Mouse (Mus musculus) ES-E14 (cell line): ENCODE data around the gene Cfap99. TPM values are rescaled to one million over a fixed set of nuclear protein-coding genes. Genes with fewer than 3 reads are reported as not detected.

Experiments
- DNase-seq: peaks from one replicate; pipeline ENCODE4 v3.0.0-alpha.2; 2013; ENCODE audit warnings: low read depth, low spot score
- H3K27ac ChIP-seq: 2 replicates; pipeline ENCODE4 v1.5.1; 2012; ENCODE audit warnings: low read depth, mild to moderate bottlenecking, low read length, moderate library complexity, mixed read lengths; ENCODE audit not compliant: poor library complexity, insufficient read depth, severe bottlenecking
- H3K36me3 ChIP-seq: 2 replicates; pipeline ENCODE4 v1.6.1; 2012; ENCODE audit warnings: mild to moderate bottlenecking, low read length, moderate library complexity, mixed read lengths; ENCODE audit not compliant: control insufficient read depth, poor library complexity, insufficient read depth, severe bottlenecking
- H3K4me1 ChIP-seq, 2 experiments: fragments of 150-350 bp in 1 of 2; sonication (generic) in 1 of 2; 2 replicates each; pipeline ENCODE4 v1.6.1; 2012; ENCODE audit warnings: low read length in 2 of 2, mild to moderate bottlenecking in 1 of 2, mixed read lengths in 1 of 2; ENCODE audit not compliant: control insufficient read depth in 2 of 2, insufficient read depth in 2 of 2, poor library complexity in 1 of 2
- H3K4me3 ChIP-seq, 2 experiments: fragments of 150-350 bp in 1 of 2; sonication (generic) in 1 of 2; 2 replicates each; pipeline ENCODE4 v1.5.1; 2012; ENCODE audit warnings: low read length in 2 of 2, low read depth in 1 of 2, mild to moderate bottlenecking in 1 of 2, mixed read lengths in 1 of 2; ENCODE audit not compliant: insufficient read depth in 1 of 2, poor library complexity in 1 of 2, severe bottlenecking in 1 of 2
- H3K9ac ChIP-seq: 2 replicates; pipeline ENCODE4 v1.6.1; 2012; ENCODE audit warnings: low read depth, mild to moderate bottlenecking, low read length, mixed read lengths; ENCODE audit not compliant: poor library complexity, insufficient read depth, severe bottlenecking
- H3K9me3 ChIP-seq: fragments of 150-350 bp; sonication (generic); 2 replicates; pipeline ENCODE4 v1.6.1; 2012; ENCODE audit warnings: low read depth, mild to moderate bottlenecking, low read length; ENCODE audit not compliant: control insufficient read depth, insufficient read depth
- CHD2 ChIP-seq: IDR thresholded peaks from 2 replicates; pipeline ENCODE4 v1.6.1; 2014; ENCODE audit warnings: mild to moderate bottlenecking, low read depth, low read length, inconsistent platforms
- HCFC1 ChIP-seq: IDR thresholded peaks from 2 replicates; pipeline ENCODE4 v1.6.1; 2012; ENCODE audit warnings: low read length, inconsistent platforms, borderline replicate concordance; ENCODE audit not compliant: insufficient read depth
- MAFK ChIP-seq: IDR thresholded peaks from 2 replicates; pipeline ENCODE4 v1.6.1; 2014; ENCODE audit warnings: mild to moderate bottlenecking, low read depth, low read length, inconsistent platforms; ENCODE audit not compliant: insufficient read depth
- ZC3H11A ChIP-seq: IDR thresholded peaks from 2 replicates; pipeline ENCODE4 v1.6.1; 2012; ENCODE audit warnings: low read depth, mild to moderate bottlenecking, inconsistent platforms, low read length, borderline replicate concordance
- ZNF384 ChIP-seq: IDR thresholded peaks from 2 replicates; pipeline ENCODE4 v1.6.1; 2012; ENCODE audit warnings: low read depth, low read length, inconsistent platforms
- in situ Hi-C, 2 experiments: fragments of 600-800 bp; cut with MboI; formaldehyde crosslinking; loops; one replicate each; pipeline ENCODE4 v1.15.1; 2025; ENCODE audit warnings: low sequenced_read_pairs in 2 of 2, inconsistent platforms in 1 of 2; ENCODE audit not compliant: unreplicated experiment in 2 of 2
- total RNA-seq: library from RNA; depleted of rRNA; stranded (reverse); fragments of 300-350 nt; gene quantifications from 2 replicates; pipeline ENCODE4 v1.2.3, GENCODE M21; 2012

Cfap99 gene
- total RNA-seq, 1 experiment: 0.22 TPM

- DNase-seq: peak; percentile 58
- H3K36me3 ChIP-seq: peaks cover 3% of the 10 kb centered on the region; the same call in 1 of the 2 replicates
Measured at GRCm38 (mm10) chr5:34335539-34336096, 47.2 kb downstream of the Cfap99 start.

GRCm38 (mm10) chr5:34336097-34336774 lies 47.8 kb downstream of the Cfap99 start, which contains the start of gene Rnf4:
Gene Rnf4 (plus strand): TSS chr5:34336289.
- in situ Hi-C loops: no loop called here

More at GRCm38 (mm10) chr5:34335539-34336096, 47.2 kb downstream of the Cfap99 start:
- H3K4me3 ChIP-seq: peak overlapping the region; percentile 79 to 84
- peak overlapping the region; percentile 91 for H3K27ac ChIP-seq
- H3K9ac ChIP-seq: peak overlapping the region; percentile 97
- no peaks in the 10 kb centered on the region for H3K9me3 ChIP-seq
- in situ Hi-C loops: no loop called here
- TF ChIP-seq ZC3H11A (no peak), ZNF384 (no peak), MAFK (no peak), HCFC1 (no peak), CHD2 (no peak)
- H3K4me1 ChIP-seq: peaks cover 1 to 3% of the 10 kb centered on the region in 2 experiments; a peak in 3 of 4 replicates

GRCm38 (mm10) chr5:34336775-34337450 lies 48.5 kb downstream of the Cfap99 start:
- H3K9me3 ChIP-seq: no peaks in the 10 kb centered on the region
- peak overlapping the region; percentile 96 for H3K27ac ChIP-seq
- peaks cover 1 to 3% of the 10 kb centered on the region in 2 experiments; a peak in 3 of 4 replicates for H3K4me1 ChIP-seq
- peak overlapping the region; percentile 88 to 89 for H3K4me3 ChIP-seq
- DNase-seq: peak; percentile 65
- in situ Hi-C loops: no loop called here
- TF ChIP-seq ZNF384 (peak; percentile 71; the same call in 1 of the 2 replicates), MAFK (no peak), ZC3H11A (no peak), HCFC1 (no peak; the same call in 1 of the 2 replicates), CHD2 (0 out of 2 replicates have a peak, but pooled peaks have one; percentile 30)
- H3K9ac ChIP-seq: peak overlapping the region; percentile 98
- peaks cover 3% of the 10 kb centered on the region; the same call in 1 of the 2 replicates for H3K36me3 ChIP-seq

More at GRCm38 (mm10) chr5:34336097-34336774, 47.8 kb downstream of the Cfap99 start, which contains the start of gene Rnf4:
- peaks cover 1 to 3% of the 10 kb centered on the region in 2 experiments; a peak in 3 of 4 replicates for H3K4me1 ChIP-seq
- no peaks in the 10 kb centered on the region for H3K9me3 ChIP-seq
- peaks cover 3% of the 10 kb centered on the region; the same call in 1 of the 2 replicates for H3K36me3 ChIP-seq
- peak within 1 kb of the TSS; percentile 96 for H3K27ac ChIP-seq
- DNase-seq: peak; percentile 97
- H3K4me3 ChIP-seq: peak within 1 kb of the TSS; percentile 88 to 89
- TF ChIP-seq CHD2 (peak; percentile 98), ZC3H11A (no peak)
- peak within 1 kb of the TSS; percentile 98 for H3K9ac ChIP-seq

GRCm38 (mm10) chr5:34340246-34340645 lies 51.8 kb downstream of the Cfap99 start:
- no peak overlapping the region for H3K27ac ChIP-seq
- TF ChIP-seq CHD2: no peak
- TF ChIP-seq HCFC1: no peak
- no peak for TF ChIP-seq ZC3H11A
- no peak for TF ChIP-seq MAFK
- no peak for TF ChIP-seq ZNF384
- in situ Hi-C loops: no loop called here
- peaks cover 12% of the 10 kb centered on the region for H3K36me3 ChIP-seq
- H3K4me3 ChIP-seq: no peak overlapping the region
- no peaks in the 10 kb centered on the region; a peak in 2 of 4 replicates for H3K4me1 ChIP-seq
- H3K9ac ChIP-seq: no peak overlapping the region
- no peaks in the 10 kb centered on the region for H3K9me3 ChIP-seq
- no peak for DNase-seq
